Mouse (Mus musculus): ENCODE measurements around the gene Csn1s2b.
"Not testable (repeated sequence)": the region's sequence is repeated elsewhere in the genome, so short reads cannot be mapped to it uniquely, and the experiment has no call there.

The Csn1s2b gene

DNA sequence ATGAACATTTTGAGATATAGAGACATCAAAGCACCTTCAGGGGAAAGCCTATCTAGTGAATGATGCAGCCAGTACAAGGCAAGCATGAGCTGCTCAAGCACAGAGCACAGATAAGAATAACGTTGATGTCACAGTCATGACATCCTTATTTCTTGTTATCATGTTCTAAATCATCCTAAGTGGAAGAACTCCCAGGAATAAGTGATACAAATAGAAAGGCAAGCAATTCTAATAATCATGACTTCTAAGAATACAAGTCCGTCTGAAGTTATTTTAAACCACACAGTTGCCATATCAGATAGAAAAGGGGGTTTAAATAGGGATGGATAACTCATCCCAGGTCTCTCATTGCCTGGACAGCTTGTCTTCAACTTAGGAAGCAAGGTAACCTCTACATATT, at the start of gene Csn1s2b:
Gene Csn1s2b (plus strand): TSS at position 301 of the 400 bp plus-strand sequence.
- DNase-seq, result no peak

DNA sequence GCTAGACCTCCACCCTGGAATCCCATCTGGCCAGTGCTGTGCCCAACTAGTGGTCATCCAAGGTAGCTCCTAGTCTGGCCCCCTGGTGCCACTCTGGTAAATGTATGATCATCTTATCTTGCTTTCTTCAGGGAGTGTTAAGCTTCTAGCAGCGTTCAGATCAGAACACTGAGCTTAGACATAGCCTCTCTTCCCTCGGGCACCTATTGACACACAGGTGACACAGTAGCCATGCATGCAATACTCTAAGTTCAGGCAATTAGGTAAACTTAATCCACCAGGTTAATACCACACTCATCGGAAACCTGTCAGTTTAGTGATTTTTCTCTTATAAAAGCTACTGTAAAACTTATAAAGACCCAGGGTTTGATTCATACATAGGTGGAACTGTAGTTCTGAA, 43.3 kb upstream of the Csn1s2b start:
- DNase-seq, result no peak

DNA sequence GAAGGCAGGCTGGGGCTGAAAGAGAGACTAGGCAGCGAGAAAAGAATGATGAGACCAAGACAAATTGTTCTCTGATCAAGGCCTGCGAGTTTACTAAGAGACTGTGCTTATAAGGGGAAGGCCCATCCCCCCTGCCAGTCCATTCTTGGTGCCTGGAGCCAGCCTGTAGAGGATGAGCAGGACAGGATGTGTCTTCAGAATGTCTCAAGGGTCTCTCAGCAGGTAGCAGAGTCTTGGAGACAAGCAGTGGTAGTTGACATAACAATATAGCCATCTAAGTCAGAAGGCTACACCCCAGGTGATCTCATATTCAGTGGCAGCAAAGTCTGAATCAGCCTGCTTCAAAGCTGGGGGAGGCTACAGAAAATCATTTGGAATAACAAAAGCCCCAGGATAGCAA, 35.7 kb upstream of the Csn1s2b start:
- DNase-seq, result not testable (repeated sequence)

DNA sequence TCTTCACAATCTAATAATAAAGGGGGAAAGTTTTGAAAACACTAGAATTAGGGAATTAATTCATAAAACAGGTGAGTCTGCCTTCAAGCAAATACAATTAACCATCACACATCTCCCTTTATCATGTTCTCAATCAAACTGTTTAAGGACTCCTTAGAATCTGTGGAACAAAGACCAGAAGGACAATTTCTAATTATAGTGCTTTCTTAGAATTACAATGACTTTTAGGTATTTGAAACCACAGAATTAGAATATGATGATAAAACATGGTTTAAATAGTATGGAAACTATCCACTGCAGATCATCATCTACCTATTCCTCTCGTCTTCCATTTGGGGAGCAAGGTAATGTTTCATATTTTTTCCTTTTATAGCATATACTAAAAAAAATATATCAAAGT, 33.6 kb upstream of the Csn1s2b start, which contains the start of gene Csn1s2a:
Gene Csn1s2a (plus strand): TSS at position 301 of the 400 bp plus-strand sequence.
- no peak for DNase-seq

DNA sequence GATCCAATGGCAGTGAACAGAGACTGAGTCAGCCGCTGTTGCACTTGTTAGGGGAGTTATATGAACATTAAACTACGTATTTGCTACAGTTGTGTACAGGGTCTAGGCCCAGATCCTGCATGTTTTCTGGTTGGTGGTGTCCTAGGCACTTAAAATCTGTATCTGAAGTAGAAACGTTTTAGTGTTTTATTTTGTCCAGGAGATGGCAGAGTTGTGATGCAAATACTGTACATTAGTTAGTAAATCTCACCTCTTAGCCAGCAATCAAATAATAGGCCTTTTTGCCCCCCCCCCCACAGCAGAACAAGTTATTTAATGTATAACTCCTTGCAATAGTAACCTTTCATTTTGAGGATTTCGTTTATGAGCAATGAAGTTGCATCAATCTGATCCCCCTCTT, 25.2 kb upstream of the Csn1s2b start:
- DNase-seq, result no peak

DNA sequence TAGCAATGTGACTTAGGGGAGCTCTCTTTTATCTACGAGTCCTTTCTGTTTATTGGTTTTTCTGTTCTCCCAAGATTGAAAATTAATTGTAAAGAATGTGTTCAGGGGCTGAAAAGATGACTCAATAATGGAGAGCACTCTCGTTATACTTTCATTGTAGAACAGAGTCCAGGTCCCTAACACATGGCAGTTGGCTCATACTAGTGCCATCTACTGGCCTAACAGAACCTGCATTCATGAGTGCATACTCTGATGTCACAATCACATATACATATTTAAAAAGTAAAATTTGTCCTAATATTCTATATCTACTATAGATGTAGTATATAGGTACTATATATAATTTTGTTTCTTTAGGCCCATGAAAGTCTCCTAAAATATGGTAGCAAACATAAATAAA, 1.4 kb downstream of the Csn1s2b start:
- DNase-seq, result no peak

DNA sequence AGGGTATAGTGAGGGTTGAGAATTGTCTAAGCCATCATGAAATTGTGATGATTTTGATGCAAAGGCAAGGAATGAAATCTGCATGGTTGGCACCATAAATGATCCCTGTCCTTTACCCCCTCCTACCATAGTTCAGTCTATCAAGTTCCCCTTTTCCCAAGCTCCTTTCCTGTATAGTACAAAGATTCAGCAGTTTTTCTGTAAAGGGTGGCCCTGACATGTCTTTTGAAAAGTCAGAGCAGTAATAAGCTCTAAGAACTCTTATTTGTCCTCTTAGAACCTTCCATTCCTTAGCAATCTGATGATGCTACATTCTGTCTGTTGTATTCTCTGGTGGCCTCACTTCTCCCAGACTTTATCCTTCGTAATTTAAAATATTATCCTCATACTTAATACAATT, 17.5 kb downstream of the Csn1s2b start, which contains the start of gene Prr27:
Gene Prr27 (plus strand): TSS at position 301 of the 400 bp plus-strand sequence.
- DNase-seq, result no peak

DNA sequence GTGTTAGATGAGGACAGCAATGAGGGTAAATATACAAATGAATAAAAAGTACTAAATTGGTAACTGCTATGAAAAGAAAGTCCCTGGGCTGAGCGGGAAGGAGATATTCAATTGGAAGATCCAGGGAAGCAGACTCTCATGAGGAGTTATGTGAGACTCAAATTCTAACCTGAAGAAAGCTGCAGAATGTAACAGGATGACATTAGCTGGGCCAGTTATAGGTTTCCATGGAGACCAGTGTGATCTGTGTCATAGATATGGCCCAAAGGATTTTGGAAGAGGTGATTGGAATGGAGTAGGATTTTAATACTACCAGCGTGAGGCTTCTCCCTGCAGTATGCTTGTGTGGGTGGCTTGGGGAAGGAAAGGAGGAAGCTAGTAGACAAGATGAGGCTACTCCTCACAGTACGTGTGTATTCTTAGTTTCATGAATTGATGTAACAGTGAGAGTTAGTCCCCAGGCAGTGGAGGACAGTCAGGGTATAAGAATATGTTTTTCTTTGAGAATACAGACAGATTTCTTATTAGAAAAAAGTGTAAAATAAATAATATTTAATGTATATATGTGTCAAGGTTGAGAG, 47.3 kb downstream of the Csn1s2b start:
- DNase-seq, result no peak

DNA sequence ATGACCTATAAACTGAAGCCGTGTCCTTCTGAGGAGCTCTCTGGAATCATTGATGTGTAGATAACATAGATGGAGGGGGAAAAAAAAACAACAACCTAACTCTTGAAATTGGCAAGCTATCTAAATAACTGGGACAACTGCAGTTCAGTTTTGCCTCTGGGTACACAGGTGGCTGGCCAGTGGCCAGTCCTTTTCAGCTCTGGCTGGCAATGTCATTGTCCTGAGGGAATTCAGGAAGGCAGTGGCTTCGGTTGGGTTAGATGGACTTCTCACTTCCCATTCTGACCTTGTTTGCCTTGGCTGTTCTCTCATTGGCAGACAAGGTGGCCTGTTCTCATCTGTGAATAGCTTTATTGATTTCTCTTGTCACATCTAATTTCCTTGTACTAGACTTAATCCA, 62.2 kb downstream of the Csn1s2b start:
- peak; percentile 6 for DNase-seq

DNA sequence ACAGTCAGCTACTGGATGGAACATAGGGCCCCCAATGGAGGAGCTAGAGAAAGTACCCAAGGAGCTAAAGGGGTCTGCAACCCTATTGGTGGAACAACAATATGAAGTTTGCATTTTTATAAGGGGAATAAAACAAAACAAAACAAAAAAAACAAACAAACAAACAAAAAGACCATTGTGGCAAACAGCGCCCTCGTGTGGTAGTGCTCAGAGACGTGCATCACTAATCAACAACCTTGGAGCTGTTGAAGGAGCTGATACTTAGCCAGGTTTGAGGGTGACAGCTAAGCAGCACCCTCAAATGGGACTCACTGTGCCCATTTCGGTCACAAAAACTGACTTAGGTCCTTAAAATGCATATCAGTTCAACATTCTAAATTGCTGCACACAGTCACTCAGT, 63.5 kb downstream of the Csn1s2b start:
- peak; percentile 15 for DNase-seq

All from kidney, postnatal 10 days (tissue).